Mouse (Mus musculus) kidney, embryonic 15.5 days (tissue): Measurements from ENCODE around the gene Ifi214. TPM values are rescaled to one million over a fixed set of nuclear protein-coding genes. Genes with fewer than 3 reads are reported as not detected.
"Not testable (repeated sequence)": the region's sequence is repeated elsewhere in the genome, so short reads cannot be mapped to it uniquely, and the experiment has no call there.

Experiments used
- ATAC-seq: fragments of 200-750 bp; cut with Nextera tagmentation; replicated peaks from 2 replicates; pipeline ENCODE4 v1.8.0; 2017; ENCODE audit warnings: moderate TSS enrichment; ENCODE audit not compliant: low FRiP score
- H3K27ac ChIP-seq: fragments of 300-500 bp; sonication (generic); 2 replicates; pipeline ENCODE4 v1.5.1; 2015; ENCODE audit warnings: mild to moderate bottlenecking, inconsistent platforms
- H3K27me3 ChIP-seq: fragments of 300-500 bp; sonication (generic); 2 replicates; pipeline ENCODE4 v1.6.1; 2015; ENCODE audit warnings: inconsistent platforms
- H3K36me3 ChIP-seq: fragments of 300-500 bp; sonication (generic); 2 replicates; pipeline ENCODE4 v1.6.1; 2015; ENCODE audit warnings: inconsistent platforms
- H3K4me1 ChIP-seq: fragments of 300-500 bp; sonication (generic); 2 replicates; pipeline ENCODE4 v1.6.1; 2015; ENCODE audit warnings: inconsistent platforms
- H3K4me2 ChIP-seq: fragments of 300-500 bp; sonication (generic); 2 replicates; pipeline ENCODE4 v1.6.1; 2015; ENCODE audit warnings: moderate library complexity, mild to moderate bottlenecking, inconsistent platforms
- H3K4me3 ChIP-seq: fragments of 300-500 bp; sonication (generic); replicated peaks from 2 replicates; pipeline ENCODE4 v1.5.1; 2015; ENCODE audit warnings: mild to moderate bottlenecking, inconsistent platforms
- H3K9ac ChIP-seq: fragments of 300-500 bp; sonication (generic); 2 replicates; pipeline ENCODE4 v1.6.1; 2015; ENCODE audit warnings: mild to moderate bottlenecking, inconsistent platforms
- H3K9me3 ChIP-seq: fragments of 300-500 bp; sonication (generic); replicated peaks from 2 replicates; pipeline ENCODE4 v1.6.1; 2016; ENCODE audit warnings: inconsistent platforms
- WGBS: fragments of 180-500 bp; shearing (Covaris S2); methylation state at CpG from one replicate; pipeline ENCODE4 v1.1.7; 2015; ENCODE audit warnings: mixed read lengths; 5-methylcytosine and 5-hydroxymethylcytosine counted together
- polyA plus RNA-seq: library from polyadenylated mRNA; unstranded; fragments of >200 nt; fragmentation: Nextera tagmentation; extraction: Ambion mirVana; gene quantifications from 2 replicates; pipeline ENCODE4 v1.2.1, GENCODE M21; 2015

Ifi214 gene
- not detected in 2 replicates for polyA plus RNA-seq

- WGBS: 88% methylated on average over 3 of the region's 3 CpGs
- H3K27ac ChIP-seq, H3K4me1 ChIP-seq, H3K9me3 ChIP-seq, H3K9ac ChIP-seq, H3K36me3 ChIP-seq, ATAC-seq, H3K27me3 ChIP-seq, H3K4me3 ChIP-seq, H3K4me2 ChIP-seq: not testable (repeated sequence)
These were observed at the start of gene Ifi214 for GRCm38 (mm10) chr1:173535791-173536190. TSS of gene Ifi214 (minus strand) at chr1:173535957.

- Histone ChIP-seq H3K27me3 (no peaks in the 10 kb centered on the region), H3K27ac (no peak overlapping the region), H3K9me3 (peaks cover 26% of the 10 kb centered on the region), H3K36me3 (no peaks in the 10 kb centered on the region), H3K4me3 (no peak overlapping the region), H3K4me1 (no peaks in the 10 kb centered on the region), H3K4me2 (no peak overlapping the region), H3K9ac (no peak overlapping the region)
- 93% methylated on average over 26 of the region's 26 CpGs for WGBS
- ATAC-seq: no peak
These were observed 44.3 kb upstream of the Ifi214 start for GRCm38 (mm10) chr1:173579921-173580585.

DNA sequence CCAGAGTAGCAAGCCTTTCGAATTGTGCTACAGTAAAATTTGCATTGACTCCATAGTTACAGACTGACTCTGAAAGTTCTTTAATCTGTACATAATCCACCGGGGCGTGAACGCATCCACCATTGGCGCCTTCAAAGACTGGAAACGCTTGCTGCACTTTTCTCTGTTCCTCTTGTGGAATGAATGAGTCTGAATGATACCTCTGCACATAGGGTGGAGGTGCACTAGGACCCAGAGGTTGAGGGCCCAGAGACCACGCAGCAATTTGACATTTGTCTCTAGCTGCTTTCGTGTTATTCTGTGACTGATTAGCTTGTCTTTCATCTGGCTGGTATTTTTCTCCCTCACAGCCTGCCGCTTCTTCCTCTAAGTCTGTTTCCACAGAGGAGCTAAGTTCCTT, 43.3 kb upstream of the Ifi214 start:
- no peak overlapping the region for H3K9ac ChIP-seq
- H3K4me1 ChIP-seq: no peaks in the 10 kb centered on the region
- no peak overlapping the region for H3K4me2 ChIP-seq
- H3K4me3 ChIP-seq: no peak overlapping the region
- 94% methylated on average over 9 of the region's 9 CpGs for WGBS
- no peak for ATAC-seq
- H3K27me3 ChIP-seq: no peaks in the 10 kb centered on the region
- no peak overlapping the region for H3K27ac ChIP-seq
- H3K9me3 ChIP-seq: peaks cover 26% of the 10 kb centered on the region
- no peaks in the 10 kb centered on the region for H3K36me3 ChIP-seq

DNA sequence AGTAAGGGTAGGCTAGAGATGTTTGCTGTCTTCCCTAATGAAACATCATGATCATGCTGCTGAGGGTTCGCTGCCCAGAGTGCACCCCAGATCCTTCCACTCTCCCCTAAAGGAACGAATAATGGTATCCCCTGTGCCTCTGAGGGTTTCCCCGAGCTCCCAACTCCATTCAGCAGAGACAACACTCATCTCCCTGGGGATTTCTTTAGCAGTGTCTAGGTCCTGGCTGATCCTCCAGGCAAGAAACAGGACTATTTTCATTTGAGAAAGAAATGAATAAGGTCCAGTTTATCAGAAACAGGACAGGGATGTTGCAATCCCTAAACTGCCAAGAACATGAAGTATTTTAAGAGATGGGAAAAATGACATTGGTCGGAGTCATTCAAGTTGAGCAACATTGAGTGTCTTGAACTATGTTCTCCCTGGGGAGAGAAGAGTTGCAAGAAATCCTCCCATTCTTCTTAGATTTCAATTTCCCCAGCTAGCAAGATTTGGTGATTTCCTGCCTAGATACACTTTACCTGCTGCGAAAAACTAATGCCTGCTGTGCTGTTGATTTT, 14.8 kb upstream of the Ifi214 start:
- not testable (repeated sequence) for H3K27me3 ChIP-seq, H3K36me3 ChIP-seq, H3K27ac ChIP-seq, H3K4me1 ChIP-seq, H3K9me3 ChIP-seq, H3K4me2 ChIP-seq, ATAC-seq, H3K4me3 ChIP-seq, H3K9ac ChIP-seq
- 80% methylated on average over 5 of the region's 5 CpGs for WGBS

DNA sequence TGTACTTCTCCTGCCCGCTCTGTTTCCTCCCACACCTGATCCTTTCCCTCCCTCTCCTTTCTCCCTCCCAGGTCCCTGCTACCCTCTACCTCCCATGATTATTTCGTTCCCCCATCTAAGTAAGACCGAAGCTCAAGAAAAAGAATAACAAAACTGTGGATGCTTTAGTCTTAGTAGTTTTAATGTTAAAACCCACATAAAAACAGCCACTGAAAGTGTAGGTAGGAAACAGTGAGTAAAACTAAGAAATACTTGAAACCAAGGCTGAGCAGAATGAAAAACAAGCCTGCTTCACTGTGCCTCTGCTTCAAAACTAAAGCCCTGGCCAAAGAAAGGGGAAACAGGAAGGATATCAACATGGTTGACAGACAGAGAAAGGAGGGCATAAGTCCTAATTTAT, 13.0 kb upstream of the Ifi214 start:
- H3K4me1 ChIP-seq, ATAC-seq, H3K27ac ChIP-seq, H3K27me3 ChIP-seq, H3K9ac ChIP-seq, H3K4me2 ChIP-seq, H3K4me3 ChIP-seq, H3K36me3 ChIP-seq, H3K9me3 ChIP-seq: not testable (repeated sequence)
- 77% methylated on average over 3 of the region's 3 CpGs for WGBS

GRCm38 (mm10) chr1:173521452-173521851, 14.3 kb downstream of the Ifi214 start:
- Histone ChIP-seq H3K4me1 (no peaks in the 10 kb centered on the region), H3K4me2 (no peak overlapping the region), H3K27me3 (no peaks in the 10 kb centered on the region), H3K9me3 (no peaks in the 10 kb centered on the region), H3K4me3 (no peak overlapping the region), H3K27ac (no peak overlapping the region), H3K36me3 (no peaks in the 10 kb centered on the region), H3K9ac (no peak overlapping the region)
- no peak for ATAC-seq

- not testable (repeated sequence) for ATAC-seq, H3K4me1 ChIP-seq, H3K9ac ChIP-seq, H3K9me3 ChIP-seq, H3K36me3 ChIP-seq, H3K4me2 ChIP-seq, H3K4me3 ChIP-seq, H3K27ac ChIP-seq, H3K27me3 ChIP-seq
- 93% methylated on average over 2 of the region's 2 CpGs for WGBS
These were observed 25.2 kb downstream of the Ifi214 start for GRCm38 (mm10) chr1:173510595-173510994.

DNA sequence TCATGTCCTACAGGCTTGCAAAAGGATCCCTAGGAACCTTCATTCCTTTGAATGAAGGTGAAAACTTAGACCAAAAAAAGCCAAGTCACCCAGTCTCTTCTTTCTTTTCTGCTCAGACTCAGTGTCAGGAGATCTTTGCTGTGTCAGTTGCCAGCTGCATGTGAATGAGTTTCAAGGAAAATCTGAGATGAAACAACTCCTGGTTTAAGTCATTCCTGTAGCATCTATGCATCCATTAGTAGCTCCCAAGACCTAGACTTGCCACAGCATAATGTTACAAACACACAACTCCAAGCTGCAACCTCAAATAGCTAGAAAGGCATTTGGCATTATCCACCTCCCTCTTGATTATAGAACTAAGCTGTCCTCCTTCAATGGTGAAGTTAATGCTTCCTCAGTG, 44.3 kb downstream of the Ifi214 start:
- H3K27ac ChIP-seq, H3K4me2 ChIP-seq, H3K4me1 ChIP-seq, H3K9ac ChIP-seq, H3K9me3 ChIP-seq, H3K36me3 ChIP-seq, ATAC-seq, H3K4me3 ChIP-seq, H3K27me3 ChIP-seq: not testable (repeated sequence)

GRCm38 (mm10) chr1:173490812-173491480, 44.8 kb downstream of the Ifi214 start, which contains the start of gene Ifi206:
TSS of gene Ifi206 (minus strand) at chr1:173491041.
- ATAC-seq, H3K27me3 ChIP-seq, H3K36me3 ChIP-seq, H3K4me1 ChIP-seq, H3K27ac ChIP-seq, H3K9me3 ChIP-seq, H3K9ac ChIP-seq, H3K4me2 ChIP-seq, H3K4me3 ChIP-seq: not testable (repeated sequence)
- 74% methylated on average over 3 of the region's 3 CpGs for WGBS

GRCm38 (mm10) chr1:173481182-173481574, 54.6 kb downstream of the Ifi214 start:
- WGBS: 47% methylated on average over 3 of the region's 3 CpGs
- not testable (repeated sequence) for H3K4me1 ChIP-seq, H3K4me2 ChIP-seq, H3K27me3 ChIP-seq, H3K27ac ChIP-seq, H3K4me3 ChIP-seq, H3K36me3 ChIP-seq, H3K9ac ChIP-seq, H3K9me3 ChIP-seq
- ATAC-seq: peak; percentile 81

DNA sequence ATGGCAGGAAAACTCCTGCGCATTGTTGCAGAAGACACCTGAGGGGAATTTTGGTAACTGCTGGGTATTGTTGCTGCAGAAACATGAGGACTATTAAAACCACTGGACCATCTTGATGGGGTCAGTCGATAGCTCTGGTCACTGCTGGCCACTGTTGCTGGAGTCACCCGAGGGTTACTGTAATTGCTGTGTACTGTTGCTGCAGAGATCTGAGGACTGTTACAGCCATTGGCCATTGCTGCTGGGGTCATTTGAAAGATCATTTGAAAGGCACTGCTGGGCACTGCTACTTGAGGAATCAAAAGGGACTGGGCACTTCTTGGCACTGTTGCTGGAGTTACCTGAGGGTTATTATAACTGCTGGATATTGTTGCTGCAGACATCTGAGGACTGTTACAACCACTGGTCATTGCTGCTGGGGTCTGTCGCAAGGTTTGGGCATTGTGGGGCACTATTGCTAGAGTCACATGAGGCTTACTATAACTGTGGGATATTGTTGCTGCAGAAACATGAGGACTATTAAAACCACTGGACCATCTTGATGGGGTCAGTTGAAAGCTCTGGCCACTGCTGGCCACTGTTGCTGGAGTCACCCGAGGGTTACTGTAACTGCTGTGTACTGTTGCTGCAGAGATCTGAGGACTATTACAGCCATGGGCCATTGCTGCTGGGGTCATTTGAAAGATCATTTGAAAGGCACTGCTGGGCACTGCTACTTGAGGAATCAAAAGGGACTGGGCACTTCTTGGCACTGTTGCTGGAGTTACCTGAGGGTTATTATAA, 55.2 kb downstream of the Ifi214 start:
- 52% methylated on average over 5 of the region's 5 CpGs for WGBS

More for the DNA sequence above, 55.2 kb downstream of the Ifi214 start:
- ATAC-seq: peak; percentile 91
- H3K4me2 ChIP-seq, H3K27me3 ChIP-seq, H3K27ac ChIP-seq, H3K4me1 ChIP-seq, H3K4me3 ChIP-seq, H3K36me3 ChIP-seq, H3K9ac ChIP-seq, H3K9me3 ChIP-seq: not testable (repeated sequence)
